Mouse (Mus musculus): Measurements from ENCODE around the gene Wfdc2.

GRCm38 (mm10) chr2:164523301-164523773 lies 38.9 kb upstream of the Wfdc2 start:
- TF ChIP-seq POLR2A (IDR thresholded peaks at IDR 0.05; ENCODE audit: control insufficient read depth, low read depth, low read length) (no peak), CTCF (IDR thresholded peaks at IDR 0.05; ENCODE audit: control insufficient read depth, insufficient read depth, insufficient replicate concordance, low read depth, low read length) (no peak)

Data from testis, adult 2 months (tissue).